Mouse (Mus musculus): ENCODE data around the gene Ltbp1. TPM values are rescaled to one million over a fixed set of nuclear protein-coding genes. Genes with fewer than 3 reads are reported as not detected.

Ltbp1 gene
- total RNA-seq, 2 experiments from 2014 or later = 0.48 to 0.67 TPM

DNA sequence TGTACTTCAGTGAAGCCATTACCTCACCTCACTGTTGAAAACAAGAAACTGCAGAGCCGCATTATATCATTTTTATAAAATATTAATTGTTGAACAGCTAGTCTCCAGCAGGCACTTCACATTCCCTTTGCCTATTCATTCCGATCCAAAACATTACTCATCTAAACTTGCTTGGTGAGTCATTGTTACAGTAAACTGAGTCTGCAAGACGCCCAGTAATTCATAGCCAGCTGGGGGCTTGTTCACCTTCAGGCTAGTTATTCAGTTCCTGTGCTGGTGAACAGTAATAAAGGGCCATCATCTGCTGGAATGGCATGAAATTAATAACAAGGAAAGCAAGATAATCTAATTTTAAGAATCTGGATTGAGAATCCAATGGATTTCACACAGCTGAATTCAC, 339.7 kb downstream of the Ltbp1 start:
- no peak for ATAC-seq (ENCODE audit: poor library complexity, severe bottlenecking)

DNA sequence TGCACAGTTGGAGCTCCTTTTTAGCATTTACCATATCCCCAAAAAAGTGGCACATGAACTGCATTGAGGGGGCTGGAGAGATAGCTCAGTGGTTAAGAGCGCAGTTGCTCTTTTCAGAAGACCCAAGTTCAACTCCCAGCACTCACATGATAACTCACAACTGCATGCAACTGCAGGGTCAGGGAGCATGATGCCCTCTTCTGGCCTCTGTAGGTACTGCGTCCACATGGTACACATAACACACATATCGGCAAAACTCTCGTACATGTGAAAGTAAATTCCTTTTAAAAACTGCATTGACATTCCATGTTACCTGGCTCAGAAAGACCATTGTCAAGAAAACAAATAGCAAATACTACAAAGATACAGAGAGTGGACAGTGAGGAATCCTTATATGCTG, 342.0 kb downstream of the Ltbp1 start:
- ATAC-seq (ENCODE audit: poor library complexity, severe bottlenecking) = no peak

DNA sequence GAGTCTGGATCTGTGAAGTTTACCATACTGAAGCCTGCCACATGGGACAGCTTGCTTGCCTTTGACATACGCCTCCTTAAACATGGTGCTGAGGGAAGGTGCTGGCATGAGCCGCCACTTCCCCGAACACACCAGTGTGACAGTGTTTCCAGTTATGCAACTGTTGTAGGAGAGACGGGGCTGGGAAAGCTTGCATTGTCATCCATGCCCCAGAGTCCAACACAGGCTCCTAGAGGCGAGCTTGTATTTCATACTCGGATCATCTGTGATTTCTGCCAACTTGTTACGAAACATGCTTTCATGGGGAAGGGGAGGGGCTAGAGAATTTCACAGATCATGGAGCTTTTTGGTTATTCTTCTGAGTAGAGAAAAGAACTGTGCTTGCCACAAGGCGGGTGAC, 343.7 kb downstream of the Ltbp1 start:
- ATAC-seq (ENCODE audit: poor library complexity, severe bottlenecking) = peak; percentile 86

DNA sequence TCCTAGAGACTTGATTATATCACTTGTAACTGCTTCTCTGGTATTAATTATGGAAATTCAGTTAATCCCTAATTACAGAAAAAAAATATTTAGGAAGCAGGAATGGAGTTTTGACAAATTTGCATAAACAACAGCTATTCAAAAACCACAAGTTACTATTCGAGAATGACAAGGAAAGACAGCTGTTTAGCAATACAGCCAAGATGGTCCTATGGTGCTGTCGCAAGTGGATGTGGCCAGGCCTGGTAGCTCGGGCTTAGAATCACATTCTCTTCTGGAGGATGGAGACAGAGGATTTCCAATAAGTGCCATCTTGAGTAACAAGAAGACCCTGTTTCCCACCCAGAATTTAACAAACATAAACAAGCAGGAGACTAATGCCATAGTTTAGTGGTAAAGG, 344.2 kb downstream of the Ltbp1 start:
- ATAC-seq (ENCODE audit: poor library complexity, severe bottlenecking) = peak; percentile 36; the same call in 1 of the 2 replicates

DNA sequence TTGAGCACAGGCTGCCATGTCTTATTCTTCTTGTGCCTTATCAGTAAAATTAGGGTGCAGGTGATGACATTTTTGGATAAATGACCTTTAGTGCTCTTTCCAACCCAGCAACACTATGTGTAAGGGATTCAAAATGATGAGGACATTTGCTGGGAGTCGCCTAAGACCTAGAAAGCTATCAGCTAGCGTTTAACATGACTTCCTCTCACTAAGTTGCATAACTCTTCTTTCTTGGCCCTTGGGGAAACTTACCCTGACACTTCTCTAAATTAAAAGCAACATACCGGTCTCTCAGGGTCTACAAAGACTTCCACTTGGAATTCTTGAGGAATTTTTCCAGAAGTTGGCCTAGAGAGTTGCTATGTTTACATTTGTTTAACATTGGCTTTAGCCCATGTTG, 348.0 kb downstream of the Ltbp1 start:
- peak; percentile 61 for ATAC-seq (ENCODE audit: poor library complexity, severe bottlenecking)

DNA sequence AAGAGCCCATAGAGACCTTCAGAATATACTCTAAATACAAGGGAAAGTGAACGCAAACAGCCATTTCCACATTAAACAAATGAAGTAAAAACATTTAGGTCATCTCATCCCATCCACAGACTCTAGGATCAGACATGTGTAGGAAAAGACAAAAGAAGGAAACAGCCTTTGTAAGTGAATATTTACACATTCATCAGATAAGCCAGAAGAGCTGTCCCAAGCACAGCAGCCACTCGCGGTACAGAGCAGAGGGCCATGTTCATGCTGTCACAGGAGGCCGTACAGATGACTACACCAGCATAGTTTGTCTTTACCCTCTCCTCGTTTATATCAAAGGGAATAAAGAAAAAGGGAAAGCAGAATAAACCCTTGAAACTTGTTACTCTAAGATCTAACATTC, 350.1 kb downstream of the Ltbp1 start:
- ATAC-seq (ENCODE audit: poor library complexity, severe bottlenecking) = no peak

DNA sequence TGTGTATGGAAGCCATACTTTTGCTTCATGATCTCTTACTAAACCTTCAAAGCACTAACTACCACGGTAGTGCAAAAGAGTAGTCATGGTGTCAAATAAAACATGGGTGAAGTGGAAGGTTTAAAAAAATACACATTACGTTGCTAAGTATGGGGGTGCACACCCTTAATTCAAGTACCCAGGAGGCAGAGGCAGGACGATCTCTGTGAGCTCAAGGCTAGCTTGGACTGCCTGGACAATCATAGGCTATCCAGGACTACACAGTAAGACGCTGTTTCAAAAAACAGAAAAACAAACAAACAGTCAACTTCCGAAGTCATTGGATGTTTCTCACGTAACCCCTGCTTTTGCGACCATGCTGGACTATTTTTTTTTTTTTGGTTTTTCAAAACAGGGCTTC, 354.7 kb downstream of the Ltbp1 start:
- ATAC-seq (ENCODE audit: poor library complexity, severe bottlenecking) = no peak

DNA sequence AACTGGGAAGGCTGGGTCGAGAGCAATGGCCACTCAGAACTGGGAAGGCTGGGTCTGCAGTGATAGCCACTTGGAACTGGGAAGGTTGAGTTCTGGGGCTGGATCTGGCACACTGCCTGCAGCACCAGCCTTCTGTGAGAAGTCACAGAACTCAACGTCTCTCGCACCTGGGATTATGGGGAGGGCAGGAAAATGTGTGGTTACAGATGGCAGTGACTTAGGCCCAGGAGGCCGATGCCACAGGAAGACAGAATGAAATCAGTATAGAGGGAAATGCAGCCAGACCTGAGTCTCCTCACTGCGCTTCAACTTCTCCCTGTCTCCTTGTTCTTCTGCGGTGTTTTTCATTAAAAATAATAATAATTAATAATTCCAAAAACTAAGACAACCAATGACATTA, 361.0 kb downstream of the Ltbp1 start:
- no peak for ATAC-seq (ENCODE audit: poor library complexity, severe bottlenecking)

DNA sequence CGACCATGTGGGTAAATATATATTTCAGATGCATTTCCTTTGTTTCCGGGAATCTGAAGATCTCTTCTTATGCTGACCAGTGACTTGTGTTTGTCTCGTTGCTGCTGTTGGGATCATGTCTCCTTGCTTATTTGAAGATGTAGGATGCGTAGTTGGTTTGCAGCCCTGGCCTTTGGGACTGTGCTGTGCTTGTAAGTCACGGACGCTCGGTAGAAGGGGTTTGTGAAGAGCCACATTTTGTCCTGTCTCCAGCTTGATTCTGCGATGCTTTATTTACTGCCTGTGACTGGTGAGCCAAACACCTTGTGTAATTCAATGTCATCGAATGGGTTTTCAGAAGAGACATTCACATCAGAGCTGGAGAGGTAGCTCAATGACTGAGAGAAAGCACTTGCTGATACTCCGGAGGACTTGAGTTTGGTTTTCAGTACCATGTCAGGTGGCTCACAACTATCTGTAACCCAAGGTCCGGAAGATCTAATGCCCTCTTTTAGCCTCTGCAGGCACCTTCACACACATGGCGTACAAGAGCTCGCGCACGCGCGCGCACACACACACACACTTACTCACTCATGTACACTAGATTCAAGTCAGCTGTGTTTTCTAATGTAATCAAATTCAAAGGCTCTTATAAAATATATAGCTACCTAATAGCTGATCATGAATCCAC, 362.3 kb downstream of the Ltbp1 start:
- no peak for ATAC-seq (ENCODE audit: poor library complexity, severe bottlenecking)

DNA sequence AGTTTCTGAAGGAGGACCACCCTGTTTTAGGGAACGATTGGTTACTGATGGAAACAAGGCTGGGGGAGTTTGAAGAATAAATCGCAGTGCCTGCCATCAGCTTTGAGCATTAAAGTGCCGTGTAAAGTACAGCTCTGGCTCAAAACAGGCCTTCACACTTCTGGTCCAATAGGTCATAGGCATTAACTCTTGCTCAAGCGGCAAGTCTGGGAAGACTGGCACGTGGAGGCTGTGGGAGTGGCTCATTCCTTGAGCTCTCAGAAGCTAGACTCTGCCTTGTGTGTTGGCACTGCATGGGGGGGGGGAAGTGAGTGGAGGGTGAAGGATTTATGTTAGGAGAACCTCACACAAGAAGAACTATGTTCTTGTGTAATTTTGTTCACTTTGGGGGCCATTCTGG, 363.2 kb downstream of the Ltbp1 start:
- no peak for ATAC-seq (ENCODE audit: poor library complexity, severe bottlenecking)

DNA sequence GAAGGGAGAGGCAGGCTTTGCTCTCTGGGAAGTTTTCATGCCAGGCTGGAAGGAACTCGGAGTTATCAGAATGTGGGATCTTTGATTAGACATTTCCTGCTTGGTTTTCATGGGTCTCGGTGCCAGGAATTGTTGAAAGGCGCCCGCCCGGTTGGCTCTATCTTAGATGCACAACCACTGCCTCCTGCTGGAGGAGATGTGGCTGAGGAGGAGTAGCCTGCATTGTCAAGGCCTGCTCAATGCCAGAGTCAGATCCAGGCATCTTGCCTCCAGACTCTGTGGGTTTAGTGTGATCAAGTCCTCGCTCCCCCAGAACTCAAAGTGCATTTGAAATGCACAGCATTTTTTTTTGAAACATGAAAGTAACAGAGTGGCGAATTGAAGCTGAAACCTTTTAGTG, 364.0 kb downstream of the Ltbp1 start:
- peak; percentile 32; the same call in 1 of the 2 replicates for ATAC-seq (ENCODE audit: poor library complexity, severe bottlenecking)

DNA sequence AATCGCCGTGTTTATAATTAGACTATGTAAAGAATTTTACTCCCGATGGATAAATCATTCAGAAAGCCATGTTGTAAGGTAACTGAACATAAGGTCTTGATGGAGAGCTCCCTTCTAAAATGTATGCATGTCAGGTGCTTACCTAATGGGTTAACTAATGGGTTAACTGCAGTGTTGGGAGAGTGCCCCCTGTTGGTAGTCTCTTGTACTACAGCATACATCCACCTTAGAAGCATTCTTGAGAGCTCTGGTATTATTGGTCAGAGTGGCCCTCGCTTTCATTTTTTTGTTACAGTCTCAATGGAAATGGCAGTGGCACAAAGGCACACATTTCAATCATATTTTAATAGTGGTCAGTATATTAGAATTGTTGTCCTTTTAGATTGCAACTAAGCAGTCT, 364.8 kb downstream of the Ltbp1 start:
- ATAC-seq (ENCODE audit: poor library complexity, severe bottlenecking) = peak; percentile 35; the same call in 1 of the 2 replicates

DNA sequence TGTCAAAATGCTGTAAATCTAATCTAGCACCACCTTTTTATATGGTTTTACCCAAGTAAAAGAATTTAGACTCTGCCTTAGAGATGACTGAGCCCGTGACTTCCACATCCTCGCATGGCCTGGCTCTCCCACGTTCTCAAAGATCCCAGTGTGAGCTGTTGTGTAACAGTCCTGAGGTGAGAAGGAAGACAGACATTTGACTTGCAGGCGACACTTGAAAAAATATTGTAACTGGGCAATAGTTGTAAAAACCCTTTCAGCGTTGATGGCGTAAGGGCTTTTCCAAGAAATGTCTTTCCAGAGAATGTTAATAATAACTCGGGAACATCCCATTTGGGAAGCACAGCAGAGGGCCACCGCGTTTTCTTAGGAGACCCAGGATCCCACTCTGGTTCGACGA, 366.3 kb downstream of the Ltbp1 start:
- no peak for ATAC-seq (ENCODE audit: poor library complexity, severe bottlenecking)

DNA sequence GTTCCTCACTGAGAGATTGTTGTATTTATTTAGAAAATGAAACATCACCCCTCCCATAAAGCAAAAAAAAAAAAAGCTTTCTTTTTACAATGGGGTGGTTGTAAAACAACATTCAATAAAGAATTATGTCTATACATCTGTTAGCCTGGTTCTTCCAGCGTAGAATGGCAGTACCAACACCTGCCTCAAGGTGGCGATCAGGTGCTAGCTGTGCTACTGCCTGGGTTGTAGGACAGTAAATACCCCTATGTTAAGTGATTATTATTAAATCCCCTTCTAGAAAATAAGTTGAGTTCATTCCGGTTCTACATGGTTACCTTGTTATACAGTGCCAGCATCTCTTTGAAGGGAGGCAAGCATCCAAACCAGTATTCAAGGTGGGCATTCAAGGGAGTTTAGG, 367.0 kb downstream of the Ltbp1 start:
- ATAC-seq (ENCODE audit: poor library complexity, severe bottlenecking) = peak; percentile 83

DNA sequence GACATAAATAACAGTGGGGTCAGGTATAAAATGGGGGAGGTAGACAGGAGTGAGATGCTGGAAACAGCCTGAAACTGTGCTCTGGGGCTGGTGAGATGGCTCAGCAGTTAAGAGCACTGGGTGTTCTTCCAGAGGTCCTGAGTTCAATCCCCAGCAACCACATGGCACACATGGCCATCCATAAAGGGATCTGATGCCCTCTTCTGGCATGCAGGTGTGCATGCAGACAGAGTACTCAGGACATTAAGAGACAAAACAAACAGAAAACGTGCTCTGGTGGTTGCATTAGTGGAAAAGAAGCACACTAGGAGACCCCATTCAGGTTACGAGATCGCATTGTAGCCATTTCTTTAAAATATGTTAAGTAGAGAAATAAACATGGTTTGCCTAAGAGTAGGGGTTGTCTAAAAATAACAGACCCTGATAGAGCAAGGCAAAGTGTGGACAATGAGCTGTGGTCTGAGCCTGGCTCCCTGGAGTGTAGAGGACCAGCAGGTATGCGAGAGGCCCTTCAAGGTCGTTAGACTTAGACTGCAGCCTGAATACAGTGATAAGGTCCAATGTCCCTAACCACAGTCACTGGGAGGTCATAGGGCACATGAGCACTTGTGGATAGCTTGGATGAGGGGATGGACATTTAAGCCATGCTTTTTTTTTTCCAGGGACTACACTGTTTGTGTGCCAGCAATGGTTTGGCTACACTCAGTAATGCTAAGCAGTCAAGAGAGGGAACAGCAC, 369.1 kb downstream of the Ltbp1 start:
- no peak for ATAC-seq (ENCODE audit: poor library complexity, severe bottlenecking)

DNA sequence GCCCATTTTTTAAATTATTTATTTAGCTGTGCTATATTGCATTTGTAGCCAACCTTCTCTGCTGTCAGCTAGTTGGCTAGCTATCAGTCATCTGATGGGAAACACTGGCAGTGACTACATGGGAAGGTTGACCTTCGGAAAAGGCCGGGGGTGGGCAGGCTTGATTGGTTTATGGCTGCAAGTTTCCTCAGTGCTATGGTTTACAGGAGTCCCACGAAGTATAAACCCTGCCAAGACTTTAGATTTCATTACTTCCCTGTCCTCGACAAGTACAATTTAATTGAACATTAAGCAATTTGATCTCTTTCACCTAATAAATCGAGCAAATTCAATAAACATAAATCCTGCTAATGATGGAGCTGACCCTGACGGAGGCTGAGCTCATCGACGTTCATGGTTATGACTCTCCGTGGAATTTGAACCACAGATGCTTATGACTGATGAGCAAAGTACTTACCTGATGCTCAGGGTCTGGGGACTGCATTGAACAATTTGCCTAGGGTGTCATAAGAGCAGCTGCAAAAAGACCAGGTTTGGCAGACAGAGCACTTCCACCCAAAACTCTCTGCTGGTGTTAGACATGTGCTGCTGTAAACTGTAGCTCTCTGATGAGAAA, 373.0 kb downstream of the Ltbp1 start:
- ATAC-seq (ENCODE audit: poor library complexity, severe bottlenecking) = no peak

DNA sequence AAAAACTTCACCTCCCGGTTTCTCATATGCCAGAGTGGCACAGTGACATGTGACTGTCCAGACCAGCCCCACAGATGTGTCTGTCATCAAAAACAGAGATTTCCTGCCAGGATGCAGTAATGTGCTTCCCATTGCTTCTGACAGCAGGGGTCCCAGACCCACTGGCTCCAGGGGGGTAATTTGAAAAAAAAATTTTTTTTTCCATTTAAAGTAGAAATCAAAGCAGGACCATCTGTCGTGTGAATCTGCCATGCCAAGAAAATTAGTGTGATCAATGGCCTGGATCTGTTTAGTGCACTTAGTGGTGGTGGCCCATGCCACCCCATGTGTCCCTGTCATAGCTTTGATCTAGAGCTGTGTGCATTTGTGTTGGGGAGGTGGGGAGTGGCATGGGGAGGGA, 374.8 kb downstream of the Ltbp1 start:
- ATAC-seq (ENCODE audit: poor library complexity, severe bottlenecking) = no peak

DNA sequence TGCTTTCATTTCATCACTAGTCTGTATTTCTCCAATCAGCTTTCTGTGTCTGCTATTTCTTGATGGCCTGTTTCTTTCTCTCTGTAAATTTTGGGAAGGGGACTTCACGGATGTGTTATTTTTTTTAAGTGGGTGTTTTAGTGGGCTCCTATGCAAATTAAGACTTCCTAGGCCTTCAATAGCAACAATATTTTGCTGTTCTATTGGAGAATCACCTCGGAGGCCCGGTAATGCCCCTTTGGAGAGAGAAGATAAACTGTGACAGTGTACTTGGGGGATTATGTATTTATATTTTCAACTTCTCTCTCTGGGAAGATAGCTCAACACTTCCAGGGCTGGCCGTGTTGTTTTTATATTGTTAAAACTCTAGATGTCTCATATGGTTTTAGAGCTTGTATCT, 383.0 kb downstream of the Ltbp1 start:
- no peak for ATAC-seq (ENCODE audit: poor library complexity, severe bottlenecking)

DNA sequence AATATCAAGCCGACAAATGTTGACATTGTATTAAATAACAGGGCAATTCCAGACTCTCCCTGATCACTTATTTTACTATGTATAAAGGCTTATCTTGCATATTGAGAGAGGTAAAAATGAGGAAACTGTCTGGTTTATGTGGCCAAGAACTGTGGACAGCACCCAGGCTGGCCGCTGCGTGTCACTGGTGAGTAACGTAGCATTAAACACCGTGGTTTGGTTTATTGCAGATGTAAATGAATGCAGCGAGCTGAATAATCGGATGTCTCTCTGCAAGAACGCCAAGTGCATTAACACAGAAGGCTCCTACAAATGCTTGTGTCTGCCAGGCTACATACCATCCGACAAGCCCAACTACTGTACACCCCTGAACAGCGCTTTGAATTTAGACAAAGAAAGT, 384.8 kb downstream of the Ltbp1 start:
- ATAC-seq (ENCODE audit: poor library complexity, severe bottlenecking) = peak; percentile 71

DNA sequence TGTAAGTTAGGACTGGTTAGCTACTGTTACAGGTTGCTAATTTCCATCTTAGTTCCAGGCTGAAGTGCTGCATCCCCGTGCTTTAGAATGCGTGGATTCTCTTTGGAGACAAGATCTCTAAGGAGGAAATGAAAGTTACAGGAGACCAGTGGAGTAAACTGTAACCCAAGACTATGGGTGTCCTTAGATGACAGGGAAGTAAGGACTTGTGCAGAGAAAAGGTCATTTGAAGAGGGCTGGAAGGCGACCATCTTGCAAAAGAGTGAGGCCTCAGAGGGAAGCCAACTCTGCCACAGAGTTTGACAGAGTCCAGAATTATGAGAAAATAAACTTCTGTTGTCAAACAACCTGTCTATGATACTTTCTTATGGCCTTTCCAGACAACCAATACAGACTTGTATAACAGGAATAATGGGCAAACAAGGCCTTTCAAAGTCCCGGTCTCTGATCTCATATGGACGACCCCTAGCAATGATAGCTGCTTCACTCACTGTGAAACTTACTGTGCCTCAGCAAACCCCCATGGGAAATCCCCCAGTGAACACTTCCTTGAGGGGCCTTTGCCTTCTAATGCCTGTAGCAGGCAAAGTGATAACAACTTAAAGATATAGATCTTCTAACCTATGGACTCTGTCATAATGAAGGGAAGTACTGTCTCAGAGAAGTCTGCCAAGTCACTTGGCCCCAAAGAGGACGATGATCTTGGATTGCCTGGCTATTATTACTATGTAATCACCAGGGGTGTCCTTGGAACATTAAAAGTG, 386.2 kb downstream of the Ltbp1 start:
- peak; percentile 68 for ATAC-seq (ENCODE audit: poor library complexity, severe bottlenecking)

DNA sequence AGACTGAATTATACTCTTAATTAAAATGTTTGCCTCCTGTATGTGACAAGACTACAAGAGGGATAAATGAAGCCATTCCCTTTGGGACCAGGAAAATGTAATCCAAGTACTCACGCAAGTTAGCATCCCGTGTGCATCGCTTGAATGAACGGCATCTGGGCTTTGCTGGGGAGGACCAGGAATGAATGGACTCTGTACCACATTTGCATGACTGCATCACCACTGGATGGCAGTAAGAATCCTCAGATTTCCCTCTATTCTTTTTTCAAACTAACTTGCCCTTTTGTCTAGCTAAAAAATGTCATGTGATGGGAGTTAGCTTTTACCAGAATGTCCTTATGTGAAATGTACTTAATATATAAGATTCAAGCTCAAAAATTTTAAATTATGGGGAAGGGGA, 401.0 kb downstream of the Ltbp1 start:
- ATAC-seq (ENCODE audit: poor library complexity, severe bottlenecking) = no peak

All from megakaryocyte, adult 5-6 weeks (primary cell).